ENCODE assay signal across 8 mouse cellular contexts in the genomic region with DNA sequence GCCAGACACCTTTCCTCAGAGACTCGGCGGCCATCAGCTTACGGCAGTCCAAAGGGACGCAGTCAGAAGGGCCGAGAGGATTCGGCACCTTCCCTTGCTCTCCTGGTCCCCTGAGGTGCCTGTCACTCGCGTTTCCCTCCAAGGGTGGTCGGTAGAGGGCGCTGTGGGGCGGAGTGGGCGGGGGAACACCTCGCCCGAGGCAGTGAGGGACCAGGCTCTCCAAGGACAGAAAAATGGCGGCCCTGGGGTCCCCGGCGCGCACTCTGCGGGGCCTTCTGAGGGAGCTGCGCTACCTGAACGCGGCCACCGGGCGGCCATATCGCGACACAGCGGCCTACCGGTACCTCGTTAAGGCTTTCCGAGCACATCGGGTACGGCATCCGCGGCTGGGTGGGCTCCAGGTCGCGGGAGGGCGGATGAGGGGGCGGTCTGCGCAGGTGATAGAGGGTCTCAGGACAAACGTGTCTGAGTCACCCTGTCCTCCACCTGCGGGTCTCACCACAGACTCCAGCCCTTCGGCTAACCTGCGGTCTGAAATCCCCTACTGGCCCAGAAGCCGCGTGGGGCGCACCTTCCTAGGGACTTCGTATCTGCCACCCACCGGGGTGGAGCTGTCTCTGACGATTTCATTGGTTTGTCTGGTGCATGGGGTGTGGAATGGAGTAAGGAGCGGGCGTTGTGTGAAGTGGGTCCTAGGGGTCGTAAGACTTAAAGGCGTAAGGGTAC. TPM values are rescaled to one million over a fixed set of nuclear protein-coding genes. Genes with fewer than 3 reads are reported as not detected.
A peak's percentile ranks its signal among the peaks of the same experiment; 100 is the strongest.
DNase-seq lines count a peak whose midpoint lies in the region; ATAC-seq and TF ChIP-seq lines count a peak whose summit lies in the region.

No protein-coding gene starts in this region.

- peak overlapping the region; percentile 56 for H3K4me3 ChIP-seq in forebrain, embryonic 13.5 days
- H3K4me3 ChIP-seq in liver, embryonic 16.5 days (ENCODE audit: low read depth, low read length): peak overlapping the region; percentile 98
- H3K4me3 ChIP-seq in neural tube, embryonic 12.5 days: peak overlapping the region; percentile 82
- peak overlapping the region; percentile 65 for H3K4me3 ChIP-seq in stomach, postnatal 0 days (ENCODE audit: low read depth, low read length)

- ATAC-seq in cerebellum, adult (ENCODE audit: insufficient number of reproducible peaks, low FRiP score, low TSS enrichment): peak; percentile 62
- ATAC-seq in forebrain, embryonic 13.5 days: peak; percentile 79
- ATAC-seq in liver, embryonic 16.5 days (ENCODE audit: low read depth): peak; percentile 80
- peak; percentile 73 for ATAC-seq in neural tube, embryonic 12.5 days (ENCODE audit: low FRiP score, low read depth)
- ATAC-seq in stomach, postnatal 0 days (ENCODE audit: low FRiP score, low TSS enrichment): peak; percentile 80

- peak overlapping the region; percentile 61 for H3K4me2 ChIP-seq in forebrain, embryonic 13.5 days
- H3K4me2 ChIP-seq in liver, embryonic 16.5 days (ENCODE audit: low read depth, low read length): peak overlapping the region; percentile 79
- peak overlapping the region; percentile 64 for H3K4me2 ChIP-seq in neural tube, embryonic 12.5 days (replicated peaks)
- peak overlapping the region; percentile 55 for H3K4me2 ChIP-seq in stomach, postnatal 0 days (replicated peaks; ENCODE audit: low read depth)

- no peaks in the 10 kb centered on the region for H3K9me3 ChIP-seq in forebrain, embryonic 13.5 days (replicated peaks)
- no peaks in the 10 kb centered on the region for H3K9me3 ChIP-seq in liver, embryonic 16.5 days (replicated peaks; ENCODE audit: control insufficient read depth, low read length)
- H3K9me3 ChIP-seq in neural tube, embryonic 12.5 days: no peaks in the 10 kb centered on the region
- H3K9me3 ChIP-seq in stomach, postnatal 0 days (ENCODE audit: control insufficient read depth, low read length): no peaks in the 10 kb centered on the region

- peak overlapping the region; percentile 77 for H3K9ac ChIP-seq in forebrain, embryonic 13.5 days
- peak overlapping the region; percentile 98 for H3K9ac ChIP-seq in liver, embryonic 16.5 days (ENCODE audit: low read depth, low read length)
- H3K9ac ChIP-seq in neural tube, embryonic 12.5 days: peak overlapping the region; percentile 81
- H3K9ac ChIP-seq in stomach, postnatal 0 days (ENCODE audit: low read length): peak overlapping the region; percentile 90

- peak; percentile 97 for DNase-seq in ES-CJ7 (ENCODE audit: low read depth, low spot score)
- peak; percentile 98 to 100 for DNase-seq in heart, postnatal 10 days
- DNase-seq in large intestine, adult 2 months (ENCODE audit: low read depth, low spot score): peak; percentile 94
- DNase-seq in stomach, postnatal 0 days (ENCODE audit: low spot score): peak; percentile 99

- intact Hi-C loops in heart, postnatal 10 days (cut with DNase I): loop anchor here (1.0 to 10.0 kb wide), 3 partner anchors 16 to 373 kb away; a partner anchor contains a TSS

- under 1% methylated on average over 53 of the region's 53 CpGs for WGBS in forebrain, embryonic 13.5 days
- under 1% methylated on average over 53 of the region's 53 CpGs for WGBS in large intestine, adult 2 months
- WGBS in liver, embryonic 16.5 days (ENCODE audit: insufficient replicate concordance): under 1% methylated on average over 53 of the region's 53 CpGs
- under 1% methylated on average over 53 of the region's 53 CpGs for WGBS in neural tube, embryonic 12.5 days
- under 1% methylated on average over 47 of the region's 53 CpGs for WGBS in stomach, postnatal 0 days

- peaks cover 12% of the 10 kb centered on the region for H3K4me1 ChIP-seq in forebrain, embryonic 13.5 days
- peaks cover 11% of the 10 kb centered on the region for H3K4me1 ChIP-seq in liver, embryonic 16.5 days (ENCODE audit: control insufficient read depth, low read depth, low read length)
- peaks cover 3% of the 10 kb centered on the region for H3K4me1 ChIP-seq in neural tube, embryonic 12.5 days
- no peaks in the 10 kb centered on the region for H3K4me1 ChIP-seq in stomach, postnatal 0 days (replicated peaks; ENCODE audit: control insufficient read depth, insufficient read depth)

- peaks cover 5% of the 10 kb centered on the region; the same call in 1 of the 2 replicates for H3K36me3 ChIP-seq in forebrain, embryonic 13.5 days (ENCODE audit: poor library complexity, severe bottlenecking)
- no peaks in the 10 kb centered on the region for H3K36me3 ChIP-seq in liver, embryonic 16.5 days (ENCODE audit: control insufficient read depth, insufficient read depth)
- H3K36me3 ChIP-seq in neural tube, embryonic 12.5 days: 0 out of 2 replicates have a peak, but pooled peaks cover 2% of the 10 kb centered on the region
- H3K36me3 ChIP-seq in stomach, postnatal 0 days (ENCODE audit: control insufficient read depth, insufficient read depth, low read length): no peaks in the 10 kb centered on the region

- TF ChIP-seq EP300 in stomach, postnatal 0 days (optimal IDR thresholded peaks at IDR 0.05): no peak

- no peaks in the 10 kb centered on the region for H3K27me3 ChIP-seq in forebrain, embryonic 13.5 days
- no peaks in the 10 kb centered on the region for H3K27me3 ChIP-seq in liver, embryonic 16.5 days (ENCODE audit: control insufficient read depth, insufficient read depth, low read depth, low read length)
- H3K27me3 ChIP-seq in neural tube, embryonic 12.5 days (replicated peaks): no peaks in the 10 kb centered on the region
- H3K27me3 ChIP-seq in stomach, postnatal 0 days (ENCODE audit: control insufficient read depth, insufficient read depth, low read length): no peaks in the 10 kb centered on the region

- H3K27ac ChIP-seq in forebrain, embryonic 13.5 days: peak overlapping the region; percentile 92
- peak overlapping the region; percentile 97 for H3K27ac ChIP-seq in liver, embryonic 16.5 days (ENCODE audit: low read length)
- H3K27ac ChIP-seq in neural tube, embryonic 12.5 days: peak overlapping the region; percentile 92
- peak overlapping the region; percentile 95 for H3K27ac ChIP-seq in stomach, postnatal 0 days (replicated peaks)

- peak; percentile 98 for TF ChIP-seq CTCF in stomach, postnatal 0 days (IDR thresholded peaks at IDR 0.05; ENCODE audit: low read depth)

RNA-seq across cellular contexts. Expression of a gene that starts 1.5 kb away (rescaled TPM):
- polyA plus RNA-seq in forebrain, embryonic 13.5 days (2015; fragmentation: Nextera tagmentation; extraction: Ambion mirVana): 152 and 177 TPM in 2 replicates
- total RNA-seq in heart, postnatal 10 days (2021): 100 to 1,000 TPM; 217 to 225 TPM
- polyA plus RNA-seq in large intestine, adult 2 months (2012; rRNA removed): 204 and 234 TPM in 2 replicates
- 74.5 and 81.7 TPM in 2 replicates for polyA plus RNA-seq in liver, embryonic 16.5 days (2015; fragmentation: Nextera tagmentation; extraction: Ambion mirVana)
- polyA plus RNA-seq in neural tube, embryonic 12.5 days (2016; fragmentation: Nextera tagmentation; extraction: Ambion mirVana): 124 and 126 TPM in 2 replicates
- polyA plus RNA-seq in stomach, postnatal 0 days (2015; fragmentation: Nextera tagmentation; extraction: Ambion mirVana): 157 and 166 TPM in 2 replicates

RNA-seq across cellular contexts. Expression of a gene that starts 16.3 kb away (rescaled TPM):
- polyA plus RNA-seq in forebrain, embryonic 13.5 days (2015; fragmentation: Nextera tagmentation; extraction: Ambion mirVana): 40.1 and 40.9 TPM in 2 replicates
- total RNA-seq in heart, postnatal 10 days (2021): 100 to 1,000 TPM; 125 to 128 TPM
- polyA plus RNA-seq in large intestine, adult 2 months (2012; rRNA removed): 9.9 and 16.4 TPM in 2 replicates
- 15.0 and 16.6 TPM in 2 replicates for polyA plus RNA-seq in liver, embryonic 16.5 days (2015; fragmentation: Nextera tagmentation; extraction: Ambion mirVana)
- 46.9 and 50.7 TPM in 2 replicates for polyA plus RNA-seq in neural tube, embryonic 12.5 days (2016; fragmentation: Nextera tagmentation; extraction: Ambion mirVana)
- 19.2 and 24.2 TPM in 2 replicates for polyA plus RNA-seq in stomach, postnatal 0 days (2015; fragmentation: Nextera tagmentation; extraction: Ambion mirVana)

Comparison
In these comparisons a context has a peak if more than half of its experiments do, and no peak if none do; other contexts are left out.
1. Peak in every context shown above with its lines: DNase-seq, ATAC-seq, H3K4me3 ChIP-seq and H3K27ac ChIP-seq.